Mouse (Mus musculus) monocyte, adult 5-6 weeks (primary cell): ENCODE data around the gene Ubash3a. TPM values are rescaled to one million over a fixed set of nuclear protein-coding genes. Genes with fewer than 3 reads are reported as not detected.

Source experiments
- ATAC-seq: fragments of 153-309, 156-312 bp; replicated peaks from 2 replicates; pipeline ENCODE4 v1.8.0; 2017; ENCODE audit warnings: mild to moderate bottlenecking; ENCODE audit not compliant: low TSS enrichment, insufficient number of reproducible peaks, severe bottlenecking, poor library complexity, low FRiP score
- total RNA-seq: library from RNA; stranded (forward); fragments of 200-1000, 200-491, 200-594 nt; gene quantifications from 3 replicates; pipeline ENCODE4 v1.2.3, GENCODE M21; 2017

Ubash3a gene
- total RNA-seq, 1 experiment from 2014 or later = 6.3 TPM

- ATAC-seq = no peak
Observed at GRCm38 (mm10) chr17:31209376-31209930, 1.8 kb downstream of the Ubash3a start.

GRCm38 (mm10) chr17:31210299-31210698 is 2.6 kb downstream of the Ubash3a start:
- no peak for ATAC-seq

GRCm38 (mm10) chr17:31211881-31212280 is 4.2 kb downstream of the Ubash3a start:
- no peak for ATAC-seq

GRCm38 (mm10) chr17:31216068-31216955 is 8.6 kb downstream of the Ubash3a start:
- ATAC-seq = peak; percentile 20; the same call in 1 of the 2 replicates

GRCm38 (mm10) chr17:31222810-31223310 is 15.2 kb downstream of the Ubash3a start:
- ATAC-seq = no peak

GRCm38 (mm10) chr17:31223835-31224234 is 16.2 kb downstream of the Ubash3a start:
- peak; percentile 58 for ATAC-seq

- no peak for ATAC-seq
Observed at GRCm38 (mm10) chr17:31224591-31224990, 16.9 kb downstream of the Ubash3a start.

GRCm38 (mm10) chr17:31226368-31226767 is 18.7 kb downstream of the Ubash3a start:
- no peak for ATAC-seq

- no peak for ATAC-seq
Observed at GRCm38 (mm10) chr17:31226931-31227330, 19.3 kb downstream of the Ubash3a start.

GRCm38 (mm10) chr17:31231780-31232179 is 24.1 kb downstream of the Ubash3a start:
- ATAC-seq = no peak

GRCm38 (mm10) chr17:31232251-31233010 is 24.8 kb downstream of the Ubash3a start:
- no peak for ATAC-seq

GRCm38 (mm10) chr17:31235915-31236314 is 28.2 kb downstream of the Ubash3a start:
- ATAC-seq = no peak

- no peak for ATAC-seq
Observed at GRCm38 (mm10) chr17:31238234-31239020, 30.8 kb downstream of the Ubash3a start.

GRCm38 (mm10) chr17:31241156-31241555 is 33.5 kb downstream of the Ubash3a start:
- ATAC-seq = no peak

GRCm38 (mm10) chr17:31242764-31243163 is 35.1 kb downstream of the Ubash3a start:
- ATAC-seq = no peak

- no peak for ATAC-seq
Observed at GRCm38 (mm10) chr17:31245321-31245720, 37.6 kb downstream of the Ubash3a start.

- ATAC-seq = no peak
Observed at GRCm38 (mm10) chr17:31247144-31247543, 39.5 kb downstream of the Ubash3a start.

GRCm38 (mm10) chr17:31253951-31254350 is 46.3 kb downstream of the Ubash3a start:
- no peak for ATAC-seq
